Mouse (Mus musculus) adrenal gland, postnatal 36 days (tissue): ENCODE results near the gene Mtmr3. TPM values are rescaled to one million over a fixed set of nuclear protein-coding genes. Genes with fewer than 3 reads are reported as not detected.
"Not testable (repeated sequence)": the region's sequence is repeated elsewhere in the genome, so short reads cannot be mapped to it uniquely, and the experiment has no call there.

Experiments
- DNase-seq, 2 experiments: peaks; one replicate each; pipeline ENCODE4 v3.0.0; 2021; ENCODE audit warnings: mixed read lengths in 1 of 2
- total RNA-seq, 2 experiments: library from RNA; stranded (reverse); gene quantifications; 2 replicates each; pipeline ENCODE4 v1.2.3; 2021

Mtmr3 gene
- total RNA-seq, 2 experiments from 2014 or later = 55.6 to 64.4 TPM

GRCm38 (mm10) chr11:4601890-4602289 lies 7.2 kb upstream of the Mtmr3 start:
- no peak for DNase-seq

GRCm38 (mm10) chr11:4599916-4600315 lies 5.3 kb upstream of the Mtmr3 start:
- no peak for DNase-seq

- DNase-seq = no peak
These were observed 3.7 kb upstream of the Mtmr3 start for GRCm38 (mm10) chr11:4598411-4598810.

- DNase-seq = peak; percentile 50 to 56
These were observed 635 bp downstream of the Mtmr3 start for GRCm38 (mm10) chr11:4593849-4594607.

GRCm38 (mm10) chr11:4593491-4593848 lies 1.2 kb downstream of the Mtmr3 start:
- no peak for DNase-seq

GRCm38 (mm10) chr11:4591811-4592210 lies 2.9 kb downstream of the Mtmr3 start:
- no peak for DNase-seq

GRCm38 (mm10) chr11:4578682-4579081 lies 16.0 kb downstream of the Mtmr3 start:
- DNase-seq = peak; percentile 89

- no peak for DNase-seq
These were observed 17.6 kb downstream of the Mtmr3 start for GRCm38 (mm10) chr11:4577079-4577478.

- DNase-seq = not testable (repeated sequence)
These were observed 18.5 kb downstream of the Mtmr3 start for GRCm38 (mm10) chr11:4576090-4576732.

GRCm38 (mm10) chr11:4571491-4571901 lies 23.2 kb downstream of the Mtmr3 start:
- no peak for DNase-seq

GRCm38 (mm10) chr11:4566333-4566732 lies 28.3 kb downstream of the Mtmr3 start:
- no peak for DNase-seq

- no peak for DNase-seq
These were observed 29.1 kb downstream of the Mtmr3 start for GRCm38 (mm10) chr11:4565545-4565944.

- DNase-seq = no peak
These were observed 41.2 kb downstream of the Mtmr3 start for GRCm38 (mm10) chr11:4553274-4554063.

- no peak for DNase-seq
These were observed 47.1 kb downstream of the Mtmr3 start for GRCm38 (mm10) chr11:4547569-4547968.

GRCm38 (mm10) chr11:4545976-4546375 lies 48.7 kb downstream of the Mtmr3 start:
- no peak for DNase-seq

GRCm38 (mm10) chr11:4545401-4545800 lies 49.3 kb downstream of the Mtmr3 start:
- DNase-seq = no peak

- DNase-seq = not testable (repeated sequence)
These were observed 50.1 kb downstream of the Mtmr3 start for GRCm38 (mm10) chr11:4544627-4544921.

- DNase-seq = no peak
These were observed 50.7 kb downstream of the Mtmr3 start for GRCm38 (mm10) chr11:4543746-4544626.

GRCm38 (mm10) chr11:4543040-4543551 lies 51.6 kb downstream of the Mtmr3 start:
- DNase-seq = no peak

- DNase-seq = no peak
These were observed 58.0 kb downstream of the Mtmr3 start for GRCm38 (mm10) chr11:4536645-4537044.

GRCm38 (mm10) chr11:4527132-4527531 lies 67.5 kb downstream of the Mtmr3 start:
- no peak for DNase-seq

- peak in 1 of 2 experiments; percentile 9 for DNase-seq
These were observed 72.5 kb downstream of the Mtmr3 start for GRCm38 (mm10) chr11:4522142-4522664.
